Mouse (Mus musculus) heart, embryonic 13.5 days (tissue): ENCODE results near the gene Kcnk18. TPM values are rescaled to one million over a fixed set of nuclear protein-coding genes. Genes with fewer than 3 reads are reported as not detected.

Experiments
- ATAC-seq: fragments of 200-750 bp; cut with Nextera tagmentation; 2 replicates; pipeline ENCODE4 v1.8.0; 2017; ENCODE audit warnings: moderate TSS enrichment; ENCODE audit not compliant: insufficient number of reproducible peaks, low FRiP score, low TSS enrichment; ENCODE audit errors: extremely low read depth
- H3K27ac ChIP-seq: fragments of 300-500 bp; sonication (generic); replicated peaks from 2 replicates; pipeline ENCODE4 v1.5.1; 2015; ENCODE audit warnings: moderate library complexity, mild to moderate bottlenecking, inconsistent platforms
- H3K27me3 ChIP-seq: fragments of 300-500 bp; sonication (generic); replicated peaks from 2 replicates; pipeline ENCODE4 v1.6.1; 2015; ENCODE audit warnings: mild to moderate bottlenecking, inconsistent platforms
- H3K36me3 ChIP-seq: fragments of 300-500 bp; sonication (generic); 2 replicates; pipeline ENCODE4 v1.6.1; 2015; ENCODE audit warnings: mild to moderate bottlenecking, inconsistent platforms
- H3K4me1 ChIP-seq: fragments of 300-500 bp; sonication (generic); 2 replicates; pipeline ENCODE4 v1.6.1; 2015; ENCODE audit warnings: inconsistent platforms
- H3K4me2 ChIP-seq: fragments of 300-500 bp; sonication (generic); 2 replicates; pipeline ENCODE4 v1.6.1; 2015; ENCODE audit warnings: inconsistent platforms, mild to moderate bottlenecking, moderate library complexity
- H3K4me3 ChIP-seq: fragments of 300-500 bp; sonication (generic); 2 replicates; pipeline ENCODE4 v1.5.1; 2015; ENCODE audit warnings: moderate library complexity, mild to moderate bottlenecking, inconsistent platforms
- H3K9ac ChIP-seq: fragments of 300-500 bp; sonication (generic); 2 replicates; pipeline ENCODE4 v1.6.1; 2015; ENCODE audit warnings: inconsistent platforms, mild to moderate bottlenecking, moderate library complexity
- H3K9me3 ChIP-seq: fragments of 300-500 bp; sonication (generic); 2 replicates; pipeline ENCODE4 v1.6.1; 2016; ENCODE audit warnings: inconsistent platforms
- WGBS: fragments of 180-500 bp; shearing (Covaris S2); methylation state at CpG from one replicate; pipeline ENCODE4 v1.1.7; 2015; ENCODE audit warnings: mixed read lengths; 5-methylcytosine and 5-hydroxymethylcytosine counted together
- polyA plus RNA-seq: library from polyadenylated mRNA; unstranded; fragments of >200 nt; fragmentation: Nextera tagmentation; extraction: Ambion mirVana; gene quantifications from 2 replicates; pipeline ENCODE4 v1.2.1, GENCODE M21; 2015

The Kcnk18 gene
- polyA plus RNA-seq, 1 experiment from 2014 or later = not detected

DNA sequence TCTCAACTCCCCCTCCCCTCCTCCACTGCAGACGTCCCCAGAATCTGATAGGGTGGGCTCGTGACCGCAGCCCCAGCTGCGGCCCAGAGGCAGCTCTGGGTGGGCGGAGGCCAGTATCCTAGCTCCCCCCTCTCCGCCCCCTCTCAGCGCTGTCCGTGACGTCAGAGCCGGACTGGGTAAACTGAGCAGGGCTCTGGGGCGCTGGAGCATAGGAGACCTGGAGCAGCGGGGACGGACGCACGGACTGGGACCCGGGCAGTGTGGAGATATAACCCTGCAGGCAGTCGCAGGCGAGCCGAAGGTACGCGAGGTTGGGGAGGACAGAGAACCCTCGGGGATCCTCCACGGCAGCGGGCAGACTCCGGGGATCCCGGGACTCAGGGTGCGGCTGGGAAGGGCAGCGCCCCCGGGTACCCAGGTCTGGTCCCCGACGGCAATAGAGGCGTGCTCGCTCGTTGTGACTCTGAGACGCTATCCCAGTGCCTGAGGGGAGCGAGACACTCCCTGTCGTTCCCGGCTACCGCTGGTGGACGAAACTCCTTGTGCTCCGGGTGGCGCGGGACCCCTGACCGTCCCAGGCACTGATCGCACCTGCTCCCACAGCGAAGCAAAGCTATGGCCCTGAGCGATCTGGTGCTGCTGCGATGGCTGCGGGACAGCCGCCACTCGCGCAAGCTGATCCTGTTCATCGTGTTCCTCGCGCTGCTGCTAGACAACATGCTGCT lies 41.9 kb downstream of the Kcnk18 start, which contains the start of gene Slc18a2:
Slc18a2 (plus strand) TSS at position 179 of the 725 bp plus-strand sequence.
- H3K27me3 ChIP-seq = peaks cover 56% of the 10 kb centered on the region
- H3K36me3 ChIP-seq = no peaks in the 10 kb centered on the region
- H3K4me3 ChIP-seq = peak within 1 kb of the TSS; percentile 53
- H3K27ac ChIP-seq = no peak within 1 kb of the TSS
- H3K4me2 ChIP-seq = peak within 1 kb of the TSS; percentile 76
- peak; percentile 70 for ATAC-seq
- under 1% methylated on average over 55 of the region's 55 CpGs for WGBS
- peaks cover 5% of the 10 kb centered on the region; the same call in 1 of the 2 replicates for H3K9me3 ChIP-seq
- H3K9ac ChIP-seq = peak within 1 kb of the TSS; percentile 68
- peaks cover 19% of the 10 kb centered on the region for H3K4me1 ChIP-seq

DNA sequence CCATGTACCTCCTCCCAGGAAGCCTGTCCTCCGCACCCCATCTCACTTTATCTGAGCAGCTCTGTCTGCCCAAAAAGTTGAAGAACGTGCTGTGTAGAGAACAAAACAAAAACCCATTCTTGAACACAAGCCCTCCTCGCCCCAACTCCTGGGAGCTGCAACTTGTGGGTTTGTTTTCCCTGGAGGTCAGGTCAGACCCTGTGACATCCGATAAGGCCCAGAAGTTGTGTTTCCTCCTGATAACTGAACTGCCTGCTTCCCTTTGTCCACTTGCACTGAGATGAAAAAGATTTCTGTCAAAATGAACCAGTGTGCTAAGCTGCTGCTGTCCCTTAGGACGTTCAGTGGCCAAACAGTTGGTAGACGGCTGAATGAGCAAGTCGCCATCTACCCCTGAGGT lies 42.6 kb downstream of the Kcnk18 start:
- Histone ChIP-seq H3K4me1 (peaks cover 19% of the 10 kb centered on the region), H3K27me3 (peaks cover 56% of the 10 kb centered on the region), H3K36me3 (no peaks in the 10 kb centered on the region), H3K9ac (peak overlapping the region; percentile 68; the same call in 1 of the 2 replicates), H3K27ac (no peak overlapping the region), H3K9me3 (peaks cover 5% of the 10 kb centered on the region; the same call in 1 of the 2 replicates), H3K4me3 (peak overlapping the region; percentile 53), H3K4me2 (peak overlapping the region; percentile 76)
- WGBS = 29% methylated on average over 7 of the region's 7 CpGs
- ATAC-seq = no peak

DNA sequence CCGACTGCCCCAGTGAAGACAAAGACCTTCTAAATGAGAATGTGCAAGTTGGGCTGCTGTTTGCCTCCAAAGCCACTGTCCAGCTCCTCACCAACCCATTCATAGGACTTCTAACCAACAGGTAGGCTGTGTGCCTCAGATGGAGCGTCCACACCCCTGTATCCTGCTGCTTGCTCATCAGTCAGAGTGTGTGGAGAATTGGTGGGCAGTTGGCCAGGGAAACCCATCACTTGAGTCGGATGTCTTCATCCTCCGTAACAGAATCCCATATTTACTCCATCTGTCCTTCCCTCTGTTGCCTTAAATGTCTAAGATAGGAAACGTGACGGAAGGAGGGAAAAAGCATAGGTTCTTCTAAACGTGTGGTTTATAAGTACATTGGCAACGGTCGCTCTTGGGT lies 44.2 kb downstream of the Kcnk18 start:
- Histone ChIP-seq H3K27me3 (peaks cover 54% of the 10 kb centered on the region), H3K9ac (no peak overlapping the region), H3K4me1 (peaks cover 31% of the 10 kb centered on the region), H3K36me3 (no peaks in the 10 kb centered on the region), H3K4me3 (no peak overlapping the region), H3K9me3 (no peaks in the 10 kb centered on the region), H3K4me2 (no peak overlapping the region), H3K27ac (no peak overlapping the region)
- WGBS = 86% methylated on average over 9 of the region's 9 CpGs
- ATAC-seq = no peak

DNA sequence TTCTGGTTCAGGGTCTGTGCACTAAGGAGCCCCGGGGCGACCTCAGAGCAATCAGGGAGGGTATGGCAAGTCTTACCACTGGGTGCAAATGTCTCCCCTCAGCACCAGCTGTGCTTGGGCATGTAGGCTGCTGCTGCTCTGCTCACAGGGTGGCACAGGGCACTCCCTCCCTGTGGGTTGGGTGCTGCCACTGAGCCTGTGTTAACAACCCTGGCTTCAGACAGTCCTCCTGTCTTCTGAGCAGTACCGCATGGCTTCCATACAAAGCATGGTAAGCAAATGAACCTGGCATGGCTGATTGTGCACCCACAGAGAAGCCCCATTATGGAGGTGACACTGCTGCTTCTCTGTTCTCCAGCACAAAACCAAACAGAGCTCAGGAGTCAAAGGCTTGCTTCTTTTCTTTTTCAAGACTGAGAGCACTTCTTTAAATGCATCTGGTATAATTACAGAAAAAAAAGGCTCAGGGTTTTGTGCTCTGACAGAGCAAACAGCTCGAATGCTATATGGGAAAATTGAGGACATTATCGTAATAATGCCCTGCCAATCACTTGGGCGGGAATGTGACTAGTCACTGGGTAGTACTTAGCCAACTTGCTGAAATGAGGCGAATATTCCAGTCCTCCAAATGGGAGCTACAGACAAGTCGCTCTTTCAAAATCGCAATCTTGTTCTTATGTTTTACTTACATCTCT lies 46.0 kb downstream of the Kcnk18 start:
- no peaks in the 10 kb centered on the region for H3K36me3 ChIP-seq
- ATAC-seq = no peak
- H3K4me2 ChIP-seq = no peak overlapping the region
- H3K9ac ChIP-seq = no peak overlapping the region
- WGBS = 77% methylated on average over 9 of the region's 9 CpGs
- peaks cover 32% of the 10 kb centered on the region for H3K4me1 ChIP-seq
- H3K9me3 ChIP-seq = no peaks in the 10 kb centered on the region
- H3K27me3 ChIP-seq = peaks cover 44% of the 10 kb centered on the region
- no peak overlapping the region for H3K4me3 ChIP-seq
- no peak overlapping the region for H3K27ac ChIP-seq

DNA sequence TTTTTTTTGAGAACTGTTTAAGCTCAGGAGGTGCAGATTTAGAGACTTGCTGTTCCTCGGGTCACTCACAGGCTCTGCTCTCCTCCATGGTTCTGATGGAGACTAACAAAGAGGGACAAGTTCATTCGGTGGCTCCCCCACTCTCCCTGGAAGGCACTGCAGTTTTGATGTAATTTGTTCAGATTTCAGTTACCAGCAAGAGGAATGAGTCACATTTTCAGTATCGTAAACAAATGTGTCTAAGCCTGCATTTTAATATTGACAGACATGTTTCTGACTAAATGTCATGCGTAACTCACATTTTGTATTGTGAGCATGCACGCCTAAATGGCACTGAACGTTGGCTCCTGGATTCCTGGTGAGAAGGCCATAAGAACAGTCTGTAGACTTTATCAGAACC lies 46.9 kb downstream of the Kcnk18 start:
- Histone ChIP-seq H3K27ac (no peak overlapping the region), H3K4me2 (no peak overlapping the region), H3K27me3 (peaks cover 36% of the 10 kb centered on the region), H3K4me1 (peaks cover 24% of the 10 kb centered on the region), H3K9ac (no peak overlapping the region), H3K36me3 (no peaks in the 10 kb centered on the region), H3K4me3 (no peak overlapping the region), H3K9me3 (no peaks in the 10 kb centered on the region)
- ATAC-seq = no peak
- 74% methylated on average over 6 of the region's 6 CpGs for WGBS

DNA sequence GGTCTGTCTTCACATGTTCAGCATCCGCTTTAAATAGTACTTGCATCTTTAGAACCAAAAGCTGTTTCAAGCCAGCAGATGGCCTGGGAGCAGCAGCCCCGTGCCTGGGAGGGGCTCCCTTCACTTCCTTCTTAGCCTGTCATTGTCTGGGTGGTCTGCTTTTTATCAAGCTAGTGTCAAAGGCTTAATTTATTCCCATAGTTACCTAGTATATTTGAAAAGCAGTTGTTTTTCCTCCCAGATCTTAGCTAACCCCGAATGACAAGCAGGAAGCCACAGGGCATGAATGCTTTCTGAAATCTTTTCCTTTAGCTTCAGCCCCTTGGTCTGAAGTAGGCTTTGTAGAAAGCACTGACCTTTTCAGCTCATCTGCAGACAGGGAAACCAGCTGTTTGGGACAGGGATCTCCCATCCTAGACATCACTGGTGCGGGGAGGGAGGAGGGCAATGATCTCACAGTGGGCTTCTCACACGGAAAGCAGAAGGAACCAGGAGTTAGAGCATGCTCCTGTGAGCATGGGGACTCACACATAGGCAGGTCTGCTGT lies 48.5 kb downstream of the Kcnk18 start:
- Histone ChIP-seq H3K4me1 (peaks cover 12% of the 10 kb centered on the region), H3K4me3 (no peak overlapping the region), H3K9ac (peak overlapping the region; percentile 17; the same call in 1 of the 2 replicates), H3K27ac (peak overlapping the region; percentile 65), H3K27me3 (peaks cover 21% of the 10 kb centered on the region), H3K4me2 (peak overlapping the region; percentile 19; the same call in 1 of the 2 replicates), H3K36me3 (no peaks in the 10 kb centered on the region), H3K9me3 (no peaks in the 10 kb centered on the region)
- ATAC-seq = no peak
- WGBS = 10% methylated on average over 5 of the region's 5 CpGs

DNA sequence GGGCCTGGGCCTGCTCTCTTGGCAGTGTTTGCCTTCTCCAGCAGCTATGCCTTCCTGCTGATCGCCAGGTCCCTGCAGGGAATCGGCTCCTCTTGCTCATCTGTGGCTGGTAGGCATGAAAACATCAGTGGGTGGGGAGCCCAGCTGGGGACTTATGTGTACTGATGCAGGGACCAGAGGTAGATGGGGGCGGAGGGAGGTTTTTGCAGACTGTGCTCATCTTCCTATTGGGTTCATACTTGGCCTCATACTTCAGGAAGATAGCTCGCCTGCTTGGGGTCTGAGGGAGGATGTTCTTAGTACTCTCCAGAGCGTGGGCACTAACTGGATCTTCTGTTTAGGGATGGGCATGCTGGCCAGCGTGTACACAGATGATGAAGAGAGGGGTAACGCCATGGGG lies 54.2 kb downstream of the Kcnk18 start:
- Histone ChIP-seq H3K9ac (no peak overlapping the region), H3K4me2 (no peak overlapping the region), H3K4me3 (no peak overlapping the region), H3K4me1 (peaks cover under 1% of the 10 kb centered on the region; the same call in 1 of the 2 replicates), H3K36me3 (no peaks in the 10 kb centered on the region), H3K27me3 (no peaks in the 10 kb centered on the region), H3K27ac (no peak overlapping the region), H3K9me3 (no peaks in the 10 kb centered on the region)
- WGBS = 80% methylated on average over 7 of the region's 7 CpGs
- ATAC-seq = no peak

DNA sequence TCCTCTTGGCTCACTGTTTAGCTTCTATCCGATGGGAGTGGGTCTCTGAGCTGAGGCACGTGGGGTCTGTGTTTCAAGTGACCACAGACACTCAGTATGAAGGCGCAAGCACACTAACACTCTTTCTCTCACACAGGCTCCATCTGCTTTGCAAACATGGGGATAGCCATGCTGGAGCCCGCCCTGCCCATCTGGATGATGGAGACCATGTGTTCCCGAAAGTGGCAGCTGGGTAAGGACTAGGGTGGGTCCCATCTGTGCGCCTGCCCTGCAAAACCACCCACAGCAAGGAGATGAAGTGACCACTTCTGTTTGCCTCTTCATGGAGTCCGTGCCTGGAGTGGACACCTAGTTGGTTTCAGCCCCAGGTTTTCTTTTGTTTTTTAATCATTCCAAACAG lies 57.3 kb downstream of the Kcnk18 start:
- Histone ChIP-seq H3K9me3 (peaks cover 6% of the 10 kb centered on the region), H3K27me3 (no peaks in the 10 kb centered on the region), H3K9ac (no peak overlapping the region), H3K4me3 (no peak overlapping the region), H3K27ac (no peak overlapping the region), H3K4me2 (no peak overlapping the region), H3K36me3 (peaks cover 11% of the 10 kb centered on the region), H3K4me1 (0 out of 2 replicates have a peak, but pooled peaks cover 5% of the 10 kb centered on the region)
- WGBS = 83% methylated on average over 7 of the region's 7 CpGs
- ATAC-seq = no peak

DNA sequence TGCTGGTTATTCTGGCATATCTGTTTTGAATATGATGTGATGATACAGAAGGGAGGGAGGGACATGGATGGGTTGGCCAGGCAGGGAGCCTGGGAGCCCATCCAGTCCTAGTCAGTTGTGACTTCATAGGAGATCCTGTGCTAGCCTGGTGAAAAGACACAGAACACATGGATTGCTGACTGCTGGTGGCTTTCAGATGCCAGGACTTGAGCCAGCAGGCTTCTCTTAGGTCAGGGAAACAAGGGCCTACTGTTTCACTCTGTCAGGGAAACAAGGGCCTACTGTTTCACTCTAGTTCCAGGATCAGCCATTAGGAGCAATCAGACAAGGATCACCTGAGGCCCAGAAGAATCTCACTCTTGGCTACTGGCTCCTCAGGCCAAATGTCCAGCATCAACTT lies 61.8 kb downstream of the Kcnk18 start:
- no peaks in the 10 kb centered on the region for H3K27me3 ChIP-seq
- H3K4me3 ChIP-seq = no peak overlapping the region
- H3K9me3 ChIP-seq = peaks cover 6% of the 10 kb centered on the region
- no peak overlapping the region for H3K4me2 ChIP-seq
- peaks cover 16% of the 10 kb centered on the region for H3K36me3 ChIP-seq
- ATAC-seq = no peak
- H3K4me1 ChIP-seq = 0 out of 2 replicates have a peak, but pooled peaks cover 5% of the 10 kb centered on the region
- H3K27ac ChIP-seq = no peak overlapping the region
- H3K9ac ChIP-seq = no peak overlapping the region

DNA sequence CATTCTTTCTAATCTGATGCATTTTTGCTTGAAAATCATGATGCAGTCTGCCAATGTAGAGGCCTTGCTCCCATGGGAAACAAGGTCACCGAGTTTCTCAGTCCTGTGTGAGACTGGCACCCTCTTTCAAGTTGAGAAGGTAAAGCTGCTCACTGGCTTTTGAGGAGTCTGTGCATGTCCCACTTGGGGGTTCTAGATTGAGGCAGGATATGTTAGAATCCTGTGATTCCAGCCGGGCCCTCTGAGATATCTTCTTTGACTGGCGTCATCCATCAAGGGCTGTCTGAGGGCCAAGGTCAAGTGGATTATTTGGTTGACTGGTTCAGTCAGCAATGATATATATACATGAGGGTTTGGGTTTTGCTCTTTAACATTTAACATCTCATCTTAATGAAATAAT lies 63.0 kb downstream of the Kcnk18 start:
- Histone ChIP-seq H3K4me3 (no peak overlapping the region), H3K9ac (no peak overlapping the region), H3K4me1 (0 out of 2 replicates have a peak, but pooled peaks cover 5% of the 10 kb centered on the region), H3K4me2 (no peak overlapping the region), H3K27me3 (no peaks in the 10 kb centered on the region), H3K9me3 (peaks cover 6% of the 10 kb centered on the region), H3K27ac (no peak overlapping the region), H3K36me3 (peaks cover 23% of the 10 kb centered on the region)
- 76% methylated on average over 3 of the region's 3 CpGs for WGBS
- ATAC-seq = no peak
